Mouse (Mus musculus): Measurements from ENCODE around the gene Ttyh1. TPM values are rescaled to one million over a fixed set of nuclear protein-coding genes. Genes with fewer than 3 reads are reported as not detected.

The Ttyh1 gene
- polyA plus RNA-seq, 1 experiment from 2014 or later: 3.0 TPM

DNA sequence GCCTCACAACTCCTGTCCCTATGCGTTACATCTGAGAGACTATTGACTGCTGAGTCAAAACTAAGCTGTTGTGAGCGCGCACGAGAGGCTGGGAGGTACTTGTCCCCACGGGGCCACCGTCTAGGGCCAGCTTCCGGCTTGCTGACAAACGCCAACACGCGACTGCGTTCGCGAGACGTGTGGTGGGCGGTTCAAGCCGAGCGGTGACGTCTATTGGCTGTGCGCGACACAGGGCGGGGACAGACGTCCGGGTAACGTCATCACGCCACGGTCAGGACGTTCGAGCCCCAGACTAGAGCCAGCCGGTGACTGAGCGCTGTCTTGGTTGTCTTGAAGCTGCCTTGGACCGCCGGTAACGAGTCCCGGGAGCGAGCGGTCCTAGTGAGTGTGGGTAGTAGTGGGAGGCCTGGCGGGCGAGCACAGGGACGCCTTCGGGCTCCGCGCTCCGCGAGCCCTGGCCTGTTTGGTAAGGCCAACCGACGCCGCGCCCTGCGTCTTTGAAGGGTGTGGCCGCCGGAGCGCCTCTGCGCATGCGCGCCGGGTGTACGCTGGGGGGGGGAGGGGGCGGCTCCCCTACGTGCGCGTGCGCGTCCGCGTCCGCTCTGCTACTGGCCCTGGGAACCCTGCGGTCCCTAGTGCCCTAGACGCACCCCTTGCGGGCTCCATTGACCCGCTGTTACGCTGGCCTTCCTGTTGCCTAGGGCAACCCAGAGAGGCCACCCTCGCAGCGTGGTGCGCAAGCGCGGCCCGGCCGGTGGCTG lies 17.7 kb downstream of the Ttyh1 start, which contains the start of gene Leng8:
Gene Leng8, plus strand, starts transcription at position 269 of the 761 bp plus-strand sequence.
- ATAC-seq (replicated peaks; ENCODE audit: low FRiP score): peak; percentile 99
- peak within 1 kb of the TSS; percentile 73 for H3K4me3 ChIP-seq (replicated peaks)
- peak within 1 kb of the TSS; percentile 98 for H3K27ac ChIP-seq
- H3K9ac ChIP-seq: peak within 1 kb of the TSS; percentile 81
- peaks cover 40% of the 10 kb centered on the region for H3K36me3 ChIP-seq
- H3K27me3 ChIP-seq: no peaks in the 10 kb centered on the region
- peaks cover 22% of the 10 kb centered on the region for H3K4me1 ChIP-seq
- H3K9me3 ChIP-seq (replicated peaks): no peaks in the 10 kb centered on the region
- H3K4me2 ChIP-seq: peak within 1 kb of the TSS; percentile 85
- under 1% methylated on average over 56 of the region's 78 CpGs for WGBS

DNA sequence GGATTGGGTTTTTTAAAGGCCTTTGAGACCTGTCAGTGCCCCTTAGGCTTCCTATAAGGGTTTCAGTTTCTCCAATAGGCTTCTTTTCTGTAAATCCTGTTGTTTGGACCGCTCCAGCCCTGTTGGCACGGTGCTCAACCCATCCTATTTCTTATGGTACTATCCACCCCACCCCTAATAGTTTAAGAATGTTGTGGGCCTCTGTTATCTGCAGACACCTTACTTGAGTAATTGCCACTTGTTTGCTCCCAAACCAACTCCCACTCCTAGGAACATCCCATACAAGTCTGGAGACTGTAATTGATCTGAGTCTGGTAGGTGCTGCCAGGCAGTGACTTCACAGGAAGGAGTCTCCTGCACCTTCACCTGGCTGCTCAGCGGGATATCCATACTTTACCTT lies 18.5 kb downstream of the Ttyh1 start:
- Histone ChIP-seq H3K4me3 (replicated peaks) (peak overlapping the region; percentile 73), H3K4me2 (peak overlapping the region; percentile 85)
- WGBS: 52% methylated on average over 3 of the region's 3 CpGs

DNA sequence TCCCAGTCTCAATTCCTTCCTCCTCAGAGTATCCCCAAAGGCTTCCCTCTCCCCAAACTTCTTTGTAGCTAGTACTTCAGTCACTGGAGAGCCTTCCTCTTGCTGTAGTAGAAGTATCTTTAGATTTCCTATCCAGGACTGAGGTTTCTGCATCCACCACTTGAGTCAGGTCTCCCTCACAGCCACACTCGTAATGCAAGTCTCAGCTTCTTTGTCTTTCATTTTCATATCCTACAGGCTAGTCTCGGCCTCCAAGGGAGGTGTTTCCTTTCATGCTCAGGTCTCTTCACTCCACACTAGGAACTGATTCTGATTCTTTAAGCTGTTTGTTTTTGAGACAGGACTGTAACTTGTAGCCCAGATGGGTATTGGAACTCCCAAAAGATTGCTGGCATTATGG lies 19.0 kb downstream of the Ttyh1 start:
- H3K27ac ChIP-seq: no peak overlapping the region
- H3K9me3 ChIP-seq (replicated peaks): no peaks in the 10 kb centered on the region
- peaks cover 52% of the 10 kb centered on the region for H3K36me3 ChIP-seq
- H3K4me2 ChIP-seq: peak overlapping the region; percentile 85
- no peak for ATAC-seq (replicated peaks; ENCODE audit: low FRiP score)
- H3K27me3 ChIP-seq: no peaks in the 10 kb centered on the region
- peaks cover 22% of the 10 kb centered on the region for H3K4me1 ChIP-seq
- 89% methylated on average over 2 of the region's 2 CpGs for WGBS
- peak overlapping the region; percentile 81 for H3K9ac ChIP-seq
- H3K4me3 ChIP-seq (replicated peaks): peak overlapping the region; percentile 73

More for the DNA sequence above, 18.5 kb downstream of the Ttyh1 start:
- Histone ChIP-seq H3K27me3 (no peaks in the 10 kb centered on the region), H3K9me3 (replicated peaks) (no peaks in the 10 kb centered on the region), H3K36me3 (peaks cover 48% of the 10 kb centered on the region), H3K9ac (peak overlapping the region; percentile 81), H3K27ac (peak overlapping the region; percentile 98; the same call in 1 of the 2 replicates), H3K4me1 (peaks cover 22% of the 10 kb centered on the region)
- no peak for ATAC-seq (replicated peaks; ENCODE audit: low FRiP score)

DNA sequence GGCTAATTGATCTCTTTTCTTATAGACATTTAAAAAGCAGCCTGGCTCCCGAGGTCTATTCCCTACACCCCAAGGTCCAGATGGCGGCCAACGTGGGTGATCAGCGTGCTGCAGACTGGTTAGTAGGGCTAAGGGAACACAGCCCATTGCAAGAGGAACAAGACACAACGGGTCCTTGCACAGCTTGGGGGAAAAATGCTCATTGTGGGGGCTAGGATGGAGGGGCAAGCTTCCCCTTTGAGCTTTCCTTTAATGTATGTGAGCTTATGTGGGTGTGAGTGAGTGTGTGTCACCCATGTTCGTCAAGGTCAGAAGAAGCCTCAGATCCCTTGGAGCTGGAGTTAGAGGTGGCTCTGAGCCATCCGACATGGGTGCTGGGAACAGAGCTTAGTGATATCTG lies 19.5 kb downstream of the Ttyh1 start:
- ATAC-seq (replicated peaks; ENCODE audit: low FRiP score): no peak
- Histone ChIP-seq H3K4me1 (peaks cover 22% of the 10 kb centered on the region), H3K27ac (no peak overlapping the region), H3K4me3 (replicated peaks) (peak overlapping the region; percentile 73), H3K9ac (peak overlapping the region; percentile 81), H3K9me3 (replicated peaks) (no peaks in the 10 kb centered on the region), H3K36me3 (peaks cover 57% of the 10 kb centered on the region), H3K4me2 (no peak overlapping the region), H3K27me3 (no peaks in the 10 kb centered on the region)
- 93% methylated on average over 7 of the region's 7 CpGs for WGBS

DNA sequence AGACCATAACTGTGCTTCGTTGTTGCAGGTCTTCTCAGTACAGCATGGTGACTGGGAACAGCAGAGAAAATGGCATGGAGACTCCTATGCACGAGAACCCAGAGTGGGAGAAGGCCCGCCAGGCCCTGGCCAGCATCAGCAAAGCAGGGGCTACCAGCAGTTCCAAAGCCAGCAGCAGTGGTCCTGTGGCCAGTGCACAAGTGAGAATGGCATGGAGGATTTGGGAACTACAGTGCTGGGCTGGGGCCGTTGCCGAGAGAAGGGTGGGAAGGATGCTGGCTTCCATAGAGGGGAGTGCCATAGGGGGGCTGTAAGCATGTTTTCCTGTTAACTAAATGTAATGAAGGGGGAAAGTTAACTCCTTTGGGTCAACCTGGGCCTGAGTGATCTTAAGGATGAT lies 20.2 kb downstream of the Ttyh1 start:
- H3K27me3 ChIP-seq: no peaks in the 10 kb centered on the region
- WGBS: 92% methylated on average over 5 of the region's 5 CpGs
- no peak for ATAC-seq (replicated peaks; ENCODE audit: low FRiP score)

DNA sequence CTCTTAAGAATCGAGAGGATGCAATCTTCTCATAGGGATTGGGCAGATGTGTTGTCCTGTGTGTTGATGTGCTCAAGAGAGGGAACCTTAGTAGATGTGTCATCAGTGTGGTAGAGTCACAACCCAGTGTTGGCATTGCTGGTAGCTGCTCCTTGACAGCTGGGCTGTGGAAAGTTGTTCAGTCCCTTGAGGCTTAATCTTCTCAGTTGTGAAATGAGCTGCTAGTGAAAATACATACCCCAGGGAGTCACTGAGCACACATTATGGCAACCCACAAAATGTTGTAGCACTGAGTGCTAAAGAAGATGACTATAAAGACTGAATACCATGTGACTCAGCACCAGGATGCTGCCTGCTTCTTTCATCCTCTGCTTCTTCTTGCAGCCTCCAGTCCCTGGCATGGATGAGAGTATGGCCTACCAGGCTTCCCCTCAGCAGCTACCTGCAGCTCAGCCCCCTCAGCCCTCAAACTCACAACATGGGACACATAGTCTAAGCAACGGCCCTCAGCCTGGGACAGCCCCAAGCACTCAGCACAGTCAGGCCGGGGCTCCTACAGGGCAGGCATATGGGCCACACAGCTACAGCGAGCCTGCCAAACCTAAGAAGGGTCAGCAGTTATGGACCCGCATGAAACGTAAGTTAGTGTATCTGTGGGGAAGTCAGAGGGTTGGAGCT lies 22.6 kb downstream of the Ttyh1 start:
- WGBS: 93% methylated on average over 6 of the region's 6 CpGs
- Histone ChIP-seq H3K9ac (no peak overlapping the region), H3K4me1 (peaks cover 12% of the 10 kb centered on the region), H3K9me3 (replicated peaks) (no peaks in the 10 kb centered on the region), H3K27me3 (no peaks in the 10 kb centered on the region), H3K4me2 (no peak overlapping the region), H3K36me3 (peaks cover 89% of the 10 kb centered on the region), H3K27ac (no peak overlapping the region), H3K4me3 (replicated peaks) (no peak overlapping the region)
- no peak for ATAC-seq (replicated peaks; ENCODE audit: low FRiP score)

More for the DNA sequence above, 20.2 kb downstream of the Ttyh1 start:
- H3K4me3 ChIP-seq (replicated peaks): no peak overlapping the region
- peaks cover 65% of the 10 kb centered on the region for H3K36me3 ChIP-seq
- no peaks in the 10 kb centered on the region for H3K9me3 ChIP-seq (replicated peaks)
- H3K9ac ChIP-seq: no peak overlapping the region
- no peak overlapping the region for H3K4me2 ChIP-seq
- no peak overlapping the region for H3K27ac ChIP-seq
- peaks cover 22% of the 10 kb centered on the region for H3K4me1 ChIP-seq

DNA sequence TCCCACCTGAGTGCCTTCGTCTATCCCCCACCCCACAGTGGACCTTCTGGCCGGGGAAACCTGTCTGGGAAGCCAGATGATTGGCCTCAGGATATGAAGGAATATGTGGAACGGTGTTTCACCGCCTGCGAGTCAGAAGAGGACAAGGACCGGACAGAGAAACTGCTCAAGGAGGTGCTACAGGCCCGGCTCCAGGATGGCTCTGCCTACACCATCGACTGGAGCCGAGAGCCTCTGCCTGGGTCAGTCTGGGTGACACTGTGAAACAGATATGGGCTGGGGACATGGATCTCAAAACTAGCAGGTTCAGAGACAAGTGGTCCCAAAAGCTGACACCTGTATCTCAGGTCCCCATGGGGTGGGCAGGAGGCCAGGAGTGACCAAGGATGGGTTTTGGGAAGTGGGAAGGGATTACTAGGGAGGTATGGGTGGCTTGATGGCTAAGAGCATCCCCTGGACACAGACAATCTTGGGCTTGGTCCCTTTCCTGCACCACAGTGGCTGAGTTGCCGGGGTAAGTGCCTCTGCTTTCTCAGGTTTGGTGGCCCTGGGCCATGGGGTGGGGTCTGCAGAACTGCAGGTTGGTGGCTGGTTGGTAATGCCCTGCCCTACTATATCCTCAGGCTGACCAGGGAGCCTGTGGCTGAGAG lies 23.7 kb downstream of the Ttyh1 start:
- no peak overlapping the region for H3K9ac ChIP-seq
- WGBS: 92% methylated on average over 10 of the region's 10 CpGs

DNA sequence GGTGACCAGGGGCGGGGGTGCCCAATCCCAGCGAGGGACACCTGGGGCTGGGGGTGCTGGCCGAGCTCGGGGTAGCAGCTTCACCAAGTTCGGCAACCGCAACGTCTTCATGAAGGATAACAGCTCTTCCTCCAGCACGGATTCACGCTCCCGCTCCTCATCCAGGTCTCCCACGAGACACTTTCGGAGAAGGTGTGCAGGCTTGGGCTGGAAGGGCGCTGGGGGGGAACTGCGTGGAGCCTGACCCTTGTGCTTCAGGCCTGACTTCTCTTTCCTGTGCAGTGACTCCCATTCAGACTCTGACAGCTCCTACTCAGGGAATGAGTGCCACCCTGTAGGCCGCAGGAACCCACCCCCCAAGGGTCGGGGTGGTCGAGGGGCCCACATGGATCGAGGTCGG lies 24.3 kb downstream of the Ttyh1 start:
- Histone ChIP-seq H3K9ac (no peak overlapping the region), H3K27me3 (no peaks in the 10 kb centered on the region), H3K36me3 (peaks cover 97% of the 10 kb centered on the region), H3K4me3 (replicated peaks) (no peak overlapping the region), H3K4me2 (no peak overlapping the region), H3K4me1 (peaks cover 19% of the 10 kb centered on the region), H3K27ac (no peak overlapping the region), H3K9me3 (replicated peaks) (no peaks in the 10 kb centered on the region)
- no peak for ATAC-seq (replicated peaks; ENCODE audit: low FRiP score)
- WGBS: 95% methylated on average over 19 of the region's 19 CpGs

More for the DNA sequence above, 23.7 kb downstream of the Ttyh1 start:
- Histone ChIP-seq H3K9me3 (replicated peaks) (no peaks in the 10 kb centered on the region), H3K4me1 (peaks cover 19% of the 10 kb centered on the region), H3K27ac (no peak overlapping the region), H3K27me3 (no peaks in the 10 kb centered on the region), H3K4me3 (replicated peaks) (no peak overlapping the region), H3K36me3 (peaks cover 100% of the 10 kb centered on the region), H3K4me2 (no peak overlapping the region)
- no peak for ATAC-seq (replicated peaks; ENCODE audit: low FRiP score)

DNA sequence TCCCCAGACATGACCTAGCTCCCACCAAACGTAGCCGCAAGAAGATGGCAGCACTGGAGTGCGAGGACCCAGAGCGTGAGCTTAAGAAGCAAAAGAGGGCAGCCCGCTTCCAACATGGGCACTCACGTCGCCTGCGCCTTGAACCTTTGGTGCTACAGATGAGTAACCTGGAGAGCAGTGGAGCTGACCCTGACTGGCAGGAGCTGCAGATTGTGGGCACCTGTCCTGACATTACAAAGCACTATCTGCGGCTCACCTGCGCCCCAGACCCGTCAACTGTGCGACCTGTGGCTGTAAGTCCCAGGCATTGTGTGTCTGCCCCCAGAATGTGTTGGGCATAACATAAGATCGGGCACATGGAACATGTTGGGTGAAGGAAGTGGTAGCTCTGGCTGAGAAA lies 24.8 kb downstream of the Ttyh1 start:
- Histone ChIP-seq H3K9me3 (replicated peaks) (no peaks in the 10 kb centered on the region), H3K4me1 (peaks cover 22% of the 10 kb centered on the region), H3K27ac (no peak overlapping the region), H3K9ac (no peak overlapping the region), H3K4me2 (no peak overlapping the region), H3K36me3 (peaks cover 92% of the 10 kb centered on the region), H3K4me3 (replicated peaks) (no peak overlapping the region), H3K27me3 (no peaks in the 10 kb centered on the region)
- no peak for ATAC-seq (replicated peaks; ENCODE audit: low FRiP score)
- 95% methylated on average over 13 of the region's 13 CpGs for WGBS

DNA sequence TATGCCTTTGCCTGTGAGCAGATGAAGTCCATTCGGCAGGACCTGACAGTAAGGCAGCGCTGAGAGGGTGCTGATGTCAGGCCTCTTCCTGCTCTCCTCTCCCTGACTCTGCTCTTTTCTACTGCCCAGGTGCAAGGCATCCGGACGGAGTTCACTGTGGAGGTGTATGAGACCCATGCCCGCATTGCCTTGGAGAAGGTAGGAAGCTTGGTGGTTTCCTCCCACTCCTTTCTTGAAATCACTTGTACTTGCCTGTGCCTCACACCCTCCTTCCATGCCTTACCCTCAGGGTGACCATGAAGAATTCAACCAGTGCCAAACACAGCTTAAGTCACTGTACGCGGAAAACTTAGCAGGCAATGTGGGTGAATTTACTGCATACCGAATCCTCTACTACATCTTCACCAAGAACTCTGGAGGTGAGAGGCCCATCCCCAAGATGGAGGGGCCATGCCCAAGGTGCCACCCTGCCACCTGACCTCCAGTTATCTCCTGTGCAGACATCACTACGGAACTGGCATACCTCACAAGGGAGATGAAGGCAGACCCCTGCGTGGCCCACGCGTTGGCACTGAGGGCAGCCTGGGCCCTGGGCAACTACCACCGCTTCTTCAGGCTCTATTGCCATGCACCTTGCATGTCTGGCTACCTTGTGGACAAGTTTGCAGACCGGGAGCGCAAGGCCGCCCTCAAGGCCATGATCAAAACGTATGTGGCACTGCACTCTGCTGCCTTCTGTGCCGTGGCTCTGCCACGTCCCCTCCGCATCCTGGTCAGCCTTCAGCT lies 25.8 kb downstream of the Ttyh1 start:
- WGBS: 92% methylated on average over 20 of the region's 20 CpGs
- Histone ChIP-seq H3K9ac (no peak overlapping the region), H3K27me3 (no peaks in the 10 kb centered on the region), H3K36me3 (peaks cover 83% of the 10 kb centered on the region), H3K4me1 (peaks cover 25% of the 10 kb centered on the region), H3K9me3 (replicated peaks) (no peaks in the 10 kb centered on the region), H3K27ac (no peak overlapping the region), H3K4me3 (replicated peaks) (no peak overlapping the region), H3K4me2 (no peak overlapping the region)
- ATAC-seq (replicated peaks; ENCODE audit: low FRiP score): no peak

DNA sequence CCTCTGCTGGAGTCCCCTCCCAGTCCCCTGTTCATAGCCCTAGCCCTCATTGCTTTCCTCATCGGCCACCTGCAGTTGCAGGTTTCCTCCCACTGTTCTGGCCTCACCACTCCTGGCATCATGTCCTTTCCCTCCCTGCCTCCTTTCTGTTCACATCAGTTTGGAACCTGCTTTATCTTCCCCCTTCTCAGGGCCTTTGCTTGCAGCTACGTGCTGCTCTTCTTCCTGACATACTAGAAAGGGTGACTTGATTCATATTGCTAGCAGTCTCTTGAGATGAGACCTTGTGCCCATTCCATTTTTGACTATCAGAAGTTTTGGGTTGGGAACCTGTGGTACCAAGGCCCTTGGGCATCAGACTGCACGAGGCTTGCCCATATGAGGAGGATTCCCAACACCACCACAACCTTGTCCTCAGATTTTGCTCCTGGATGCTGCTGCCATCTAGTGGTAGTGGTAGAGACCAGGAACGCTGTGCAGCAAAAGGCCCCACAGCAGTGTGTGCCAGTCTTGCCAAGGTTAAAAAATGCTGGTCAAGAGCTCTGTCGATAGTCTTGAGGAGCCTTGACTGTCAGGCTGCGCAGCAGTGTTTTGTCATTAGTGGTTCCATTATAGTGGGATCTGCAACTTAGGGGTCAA lies 26.5 kb downstream of the Ttyh1 start:
- Histone ChIP-seq H3K27ac (no peak overlapping the region), H3K4me1 (peaks cover 32% of the 10 kb centered on the region), H3K4me3 (replicated peaks) (no peak overlapping the region), H3K27me3 (peaks cover 2% of the 10 kb centered on the region), H3K36me3 (peaks cover 76% of the 10 kb centered on the region), H3K9me3 (replicated peaks) (no peaks in the 10 kb centered on the region), H3K9ac (no peak overlapping the region), H3K4me2 (no peak overlapping the region)
- WGBS: 69% methylated on average over 6 of the region's 6 CpGs
- no peak for ATAC-seq (replicated peaks; ENCODE audit: low FRiP score)
